Mouse (Mus musculus) myocyte (in vitro differentiated cells): ENCODE results near the gene Setd5.

Experiments
- CEBPB ChIP-seq: IDR thresholded peaks from 2 replicates; pipeline ENCODE4 v1.6.1; 2011; ENCODE audit warnings: mild to moderate bottlenecking, moderate library complexity; ENCODE audit not compliant: poor library complexity, insufficient read depth, severe bottlenecking
- MAX ChIP-seq: IDR thresholded peaks from one replicate; pipeline ENCODE4 v1.6.1; 2011; ENCODE audit warnings: low read depth, mild to moderate bottlenecking, control low read depth
- MYOD1 ChIP-seq, 3 experiments: IDR thresholded peaks; one replicate each; pipeline ENCODE4 v1.6.1; 2011; ENCODE audit warnings: control low read depth in 2 of 3, low read depth in 2 of 3, mild to moderate bottlenecking in 2 of 3, moderate library complexity in 1 of 3; ENCODE audit not compliant: insufficient read length in 2 of 3, control insufficient read depth in 1 of 3
- MYOG ChIP-seq, 3 experiments: IDR thresholded peaks; one replicate each; pipeline ENCODE4 v1.6.1; 2011; ENCODE audit warnings: control low read depth in 2 of 3, low read depth in 2 of 3, mild to moderate bottlenecking in 2 of 3; ENCODE audit not compliant: insufficient read length in 2 of 3, control insufficient read depth in 1 of 3, insufficient read depth in 1 of 3
- POLR2A ChIP-seq: IDR thresholded peaks from one replicate; pipeline ENCODE4 v1.6.1; 2011; ENCODE audit warnings: low read depth, mild to moderate bottlenecking, control low read depth, moderate library complexity; ENCODE audit not compliant: insufficient read length
- POLR2AphosphoS2 ChIP-seq: IDR thresholded peaks from one replicate; pipeline ENCODE4 v1.6.1; 2011; ENCODE audit warnings: low read depth, control low read depth; ENCODE audit not compliant: insufficient read length
- SRF ChIP-seq: IDR thresholded peaks from one replicate; pipeline ENCODE4 v1.6.1; 2011; ENCODE audit warnings: low read depth; ENCODE audit not compliant: control insufficient read depth, insufficient read length
- TCF12 ChIP-seq: IDR thresholded peaks from one replicate; pipeline ENCODE4 v1.6.1; 2011; ENCODE audit warnings: mild to moderate bottlenecking, control low read depth; ENCODE audit not compliant: poor library complexity, insufficient read depth, severe bottlenecking
- USF1 ChIP-seq: IDR thresholded peaks from one replicate; pipeline ENCODE4 v1.6.1; 2011; ENCODE audit warnings: low read depth, mild to moderate bottlenecking, control low read depth, moderate library complexity

- no peak for TF ChIP-seq POLR2AphosphoS2
- no peak for TF ChIP-seq CEBPB
- no peak for TF ChIP-seq POLR2A
- TF ChIP-seq USF1: no peak
- no peak for TF ChIP-seq MAX
- no peak for TF ChIP-seq MYOD1 (IDR thresholded peaks at IDR 0.05; ENCODE audit: control insufficient read depth in 1 of 3, insufficient read length in 2 of 3, low read depth in 2 of 3)
- TF ChIP-seq MYOG (IDR thresholded peaks at IDR 0.05; ENCODE audit: control insufficient read depth in 1 of 3, insufficient read depth in 1 of 3, insufficient read length in 2 of 3, low read depth in 2 of 3): no peak
- TF ChIP-seq SRF: no peak
- no peak for TF ChIP-seq TCF12
Observed at GRCm38 (mm10) chr6:113144764-113145163, 67.6 kb downstream of the Setd5 start.
